Mouse (Mus musculus) thymus, postnatal 0 days (tissue): Measurements from ENCODE around the gene Gm26920. TPM values are rescaled to one million over a fixed set of nuclear protein-coding genes. Genes with fewer than 3 reads are reported as not detected.

ENCODE experiments used
- microRNA-seq: library from miRNA; unstranded; fragments of <30 nt; microRNA quantifications from one replicate; pipeline ENCODE4, GENCODE M21; 2016; ENCODE audit warnings: borderline number of aligned reads
- polyA plus RNA-seq: library from polyadenylated mRNA; unstranded; fragments of >200 nt; fragmentation: Nextera tagmentation; extraction: Ambion mirVana; gene quantifications from 2 replicates; pipeline ENCODE4 v1.2.1, GENCODE M21; 2015

The Gm26920 gene
- polyA plus RNA-seq, 1 experiment from 2014 or later = 1.3 TPM

Small RNA genes lying within 50 kb of the gene (microRNA-seq; reads per million reads assigned to microRNA genes)
- gene Gm23368 = not detected

Other genes with a start within 250 kb of the Gm26920 start
- 4.6 and 4.8 TPM in 2 replicates for gene Zfp940, start 236.7 kb downstream of the Gm26920 start, polyA plus RNA-seq
- gene Zfp420, start 230.4 kb downstream of the Gm26920 start, polyA plus RNA-seq = 3.0 and 3.1 TPM in 2 replicates
- 6.4 and 6.9 TPM in 2 replicates for gene Zfp27, start 183.8 kb downstream of the Gm26920 start, polyA plus RNA-seq
- 0.90 and 1.1 TPM in 2 replicates for gene Zfp383, start 182.2 kb downstream of the Gm26920 start, polyA plus RNA-seq
- 6.8 and 9.2 TPM in 2 replicates for gene Zfp74, start 136.3 kb downstream of the Gm26920 start, polyA plus RNA-seq
- gene Zfp568, start 106.5 kb downstream of the Gm26920 start, polyA plus RNA-seq = 3.1 and 4.2 TPM in 2 replicates
- 2.4 and 3.1 TPM in 2 replicates for gene Zfp14, start 39.0 kb downstream of the Gm26920 start, polyA plus RNA-seq
- gene Zfp82, start 17.5 kb downstream of the Gm26920 start, polyA plus RNA-seq = 6.8 and 7.1 TPM in 2 replicates
- 9.2 and 10.6 TPM in 2 replicates for gene Zfp566, start 117 bp upstream of the Gm26920 start, polyA plus RNA-seq
- 59.0 and 59.7 TPM in 2 replicates for gene Zfp260, start 4.4 kb upstream of the Gm26920 start, polyA plus RNA-seq
- 10.9 and 13.6 TPM in 2 replicates for gene Zfp382, start 31.5 kb upstream of the Gm26920 start, polyA plus RNA-seq
- 7.6 and 9.6 TPM in 2 replicates for gene Zfp146, start 79.3 kb upstream of the Gm26920 start, polyA plus RNA-seq
- gene Cox7a1, start 93.7 kb upstream of the Gm26920 start, polyA plus RNA-seq = 9.2 and 11.6 TPM in 2 replicates
- 66.9 and 76.2 TPM in 2 replicates for gene Capns1, start 108.4 kb upstream of the Gm26920 start, polyA plus RNA-seq
- gene Polr2i, start 141.5 kb upstream of the Gm26920 start, polyA plus RNA-seq = 134 and 137 TPM in 2 replicates
- 149 and 155 TPM in 2 replicates for gene Tbcb, start 141.9 kb upstream of the Gm26920 start, polyA plus RNA-seq
- 0.26 and 0.78 TPM in 2 replicates for gene Ovol3, start 145.3 kb upstream of the Gm26920 start, polyA plus RNA-seq
- 0.19 and 0.23 TPM in 2 replicates for gene Thap8, start 189.7 kb upstream of the Gm26920 start, polyA plus RNA-seq
- 6.4 and 7.8 TPM in 2 replicates for gene Wdr62, start 190.0 kb upstream of the Gm26920 start, polyA plus RNA-seq
- 1.2 and 1.9 TPM in 2 replicates for gene Clip3, start 201.3 kb upstream of the Gm26920 start, polyA plus RNA-seq
- 71.3 and 71.8 TPM in 2 replicates for gene Alkbh6, start 218.3 kb upstream of the Gm26920 start, polyA plus RNA-seq
- gene Syne4, start 224.4 kb upstream of the Gm26920 start, polyA plus RNA-seq = 7.6 and 9.5 TPM in 2 replicates
- 0.68 and 2.0 TPM in 2 replicates for gene E130208F15Rik, start 231.3 kb upstream of the Gm26920 start, polyA plus RNA-seq
- gene Sdhaf1, start 233.5 kb upstream of the Gm26920 start, polyA plus RNA-seq = 19.0 and 22.7 TPM in 2 replicates